Mouse (Mus musculus): Measurements from ENCODE around the gene Slc7a14.

Slc7a14 gene

DNA sequence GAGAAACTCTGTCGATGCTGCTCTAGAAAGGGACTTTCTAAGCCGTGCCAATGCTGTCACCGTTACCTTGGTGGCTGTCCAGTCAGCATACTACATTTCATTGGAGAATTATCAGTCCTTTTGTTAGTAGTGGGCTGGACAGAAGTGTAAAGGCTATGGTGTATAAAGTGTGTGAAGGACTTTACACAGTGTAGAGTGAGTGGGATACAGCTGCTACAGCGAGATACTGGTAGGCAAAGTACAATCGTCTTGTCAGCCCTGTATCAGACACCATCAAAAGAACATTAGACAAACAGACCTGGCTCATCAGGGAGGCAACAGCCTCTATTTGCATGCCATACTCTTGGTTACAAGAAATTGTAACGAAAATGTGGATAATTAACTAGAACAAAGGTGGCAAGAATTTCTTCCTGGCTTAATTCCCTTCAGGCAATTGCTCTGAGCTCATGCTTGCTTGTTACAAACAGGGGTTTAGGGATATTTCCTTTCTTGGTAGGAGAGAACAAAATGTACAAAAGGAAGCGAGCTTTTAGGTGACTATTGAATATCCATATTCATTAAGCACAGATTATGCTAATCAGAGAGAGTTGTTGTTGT lies 48.7 kb downstream of the Slc7a14 start:
- no peak for DNase-seq (ENCODE audit: low spot score in 2 of 2)

DNA sequence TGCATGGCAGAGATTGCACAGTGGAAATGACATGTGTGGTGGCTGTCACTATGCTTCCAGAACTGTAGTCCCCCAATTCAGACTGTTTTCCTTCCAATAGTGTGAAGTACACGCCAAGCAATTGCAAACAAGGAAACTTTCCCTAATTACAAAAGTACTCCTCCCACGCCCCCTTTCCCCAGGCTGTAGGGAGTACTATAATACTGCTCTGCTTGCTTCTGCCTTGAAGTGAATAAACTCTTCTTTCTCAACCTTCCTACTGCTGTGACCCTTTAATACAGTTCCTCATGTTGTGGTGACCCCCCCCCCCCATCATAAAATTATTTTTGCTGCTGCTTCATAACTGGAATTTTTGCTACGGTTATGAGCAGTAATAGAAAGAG lies 49.2 kb downstream of the Slc7a14 start:
- DNase-seq (ENCODE audit: low spot score in 2 of 2) = peak in 1 of 2 experiments; percentile 31

DNA sequence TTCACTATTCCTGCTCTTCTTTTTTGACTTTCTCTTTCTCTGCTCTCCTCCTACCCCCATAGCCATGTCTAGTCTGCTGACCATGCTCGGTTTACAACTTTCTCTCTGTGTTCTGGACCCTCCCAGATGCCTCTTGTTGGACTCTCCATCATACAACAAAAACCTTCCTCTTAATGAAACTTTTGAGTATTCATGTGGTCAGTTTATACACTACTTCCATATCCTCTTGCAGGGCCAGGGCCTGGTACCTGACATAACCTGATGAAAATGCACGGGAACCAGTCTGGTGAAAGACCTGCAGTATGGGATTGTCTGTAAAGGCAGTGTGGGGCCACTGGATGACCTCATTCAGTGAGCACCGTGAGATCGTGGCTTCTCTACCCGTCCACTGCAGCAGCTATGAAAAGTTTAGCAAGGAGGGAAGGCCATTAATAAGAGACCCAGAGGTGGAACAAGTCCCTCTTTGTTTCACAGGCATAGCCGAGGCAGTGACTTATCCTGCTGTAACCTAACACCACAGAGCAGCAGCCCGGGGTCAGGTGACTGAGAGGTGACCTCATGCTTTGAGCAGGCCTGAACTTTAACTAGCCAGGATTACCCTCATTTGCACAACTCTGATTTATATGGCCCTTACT lies 49.7 kb downstream of the Slc7a14 start:
- no peak for DNase-seq (ENCODE audit: low spot score in 2 of 2)

DNA sequence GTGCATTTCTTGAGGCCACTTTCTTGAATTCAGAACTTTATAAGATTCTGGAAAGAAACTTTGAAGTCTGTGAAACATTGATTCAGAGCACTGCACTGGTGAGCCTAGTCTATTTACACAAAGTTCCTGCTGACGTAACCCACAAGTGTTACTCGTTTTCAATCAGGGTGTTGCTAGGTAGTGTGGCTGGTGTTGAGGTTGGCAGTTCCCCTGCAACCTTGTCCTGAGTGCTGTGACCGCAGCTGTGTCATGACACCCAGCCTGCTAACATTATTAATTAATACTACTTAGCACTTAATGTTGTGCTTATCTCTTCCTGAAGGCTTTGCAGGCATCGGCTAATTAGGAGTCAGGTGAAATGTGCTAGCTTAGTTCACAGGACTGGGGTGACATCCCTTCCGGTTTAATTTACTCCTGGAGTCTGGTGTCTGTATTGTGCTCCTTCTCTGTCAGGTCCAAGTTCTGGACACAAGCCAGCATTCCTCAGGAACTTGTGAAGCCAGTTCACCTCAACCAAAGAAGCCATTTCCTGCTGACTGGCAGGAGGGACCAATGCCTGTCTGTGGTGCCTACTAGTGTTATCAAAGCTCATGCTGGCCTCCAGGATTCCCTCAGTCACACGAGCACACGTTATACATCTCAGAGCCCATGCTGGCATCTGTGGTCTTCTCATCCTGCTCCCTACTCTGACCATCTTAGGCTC lies 50.5 kb downstream of the Slc7a14 start:
- no peak for DNase-seq (ENCODE audit: low spot score in 2 of 2)

DNA sequence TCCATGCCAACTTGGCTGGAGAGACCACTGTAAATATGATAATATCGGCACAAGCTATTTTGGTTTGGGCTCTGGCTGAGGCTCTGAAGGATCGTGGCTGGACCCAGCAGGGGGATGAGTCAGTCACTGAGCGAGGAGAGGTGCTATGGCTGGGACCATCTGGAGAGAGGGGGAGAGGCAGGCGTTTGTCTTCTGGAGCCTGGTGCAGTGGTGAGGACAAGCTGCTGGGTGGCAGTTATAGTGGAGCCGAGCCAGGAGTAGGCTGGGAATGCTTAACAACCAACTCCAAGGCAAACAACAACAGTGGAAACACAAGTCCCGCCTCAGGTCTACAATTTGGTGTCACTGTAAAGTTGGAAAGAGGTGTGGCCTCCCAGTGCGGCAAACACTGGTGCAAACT lies 55.8 kb downstream of the Slc7a14 start:
- peak; percentile 78 for DNase-seq (ENCODE audit: low spot score in 2 of 2)

DNA sequence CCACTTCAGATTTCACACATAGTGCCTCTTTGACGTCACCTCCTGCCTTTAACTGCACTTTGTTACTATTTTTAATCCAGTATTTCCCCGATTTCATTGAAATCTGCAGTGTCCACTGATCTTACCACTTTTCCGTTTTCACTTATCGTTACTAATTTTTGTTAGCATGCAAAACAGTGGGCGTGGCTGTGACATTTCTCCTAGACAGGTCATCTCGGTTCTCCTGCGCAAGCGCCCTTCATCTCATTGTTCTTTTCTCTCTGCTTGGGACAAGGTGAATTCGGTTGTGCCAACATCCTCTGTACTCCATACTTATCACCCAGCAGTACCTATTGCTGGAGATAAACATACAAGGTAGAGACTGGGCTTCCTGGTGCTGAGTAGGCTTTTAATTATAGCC lies 56.3 kb downstream of the Slc7a14 start:
- no peak for DNase-seq (ENCODE audit: low spot score in 2 of 2)

DNA sequence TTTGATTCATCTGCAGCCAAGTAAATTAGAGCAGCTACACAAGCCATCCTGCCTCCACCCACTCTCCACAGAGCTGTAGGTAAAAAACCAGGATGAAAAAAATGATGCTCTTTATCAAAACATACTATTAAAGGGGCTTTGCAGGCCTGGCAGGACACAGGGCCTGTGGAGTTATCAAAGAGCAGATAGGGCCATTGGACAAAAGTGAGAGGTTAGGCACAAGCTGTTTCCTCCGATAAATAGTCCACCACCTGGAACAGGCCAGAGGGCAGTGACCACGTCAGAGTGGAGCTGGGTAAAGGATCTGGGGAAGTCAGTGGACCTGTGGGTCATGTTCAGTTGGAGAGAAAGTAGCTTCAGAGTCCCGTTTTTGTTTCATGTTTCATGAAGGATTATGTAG lies 57.6 kb downstream of the Slc7a14 start:
- no peak for DNase-seq (ENCODE audit: low spot score in 2 of 2)

DNA sequence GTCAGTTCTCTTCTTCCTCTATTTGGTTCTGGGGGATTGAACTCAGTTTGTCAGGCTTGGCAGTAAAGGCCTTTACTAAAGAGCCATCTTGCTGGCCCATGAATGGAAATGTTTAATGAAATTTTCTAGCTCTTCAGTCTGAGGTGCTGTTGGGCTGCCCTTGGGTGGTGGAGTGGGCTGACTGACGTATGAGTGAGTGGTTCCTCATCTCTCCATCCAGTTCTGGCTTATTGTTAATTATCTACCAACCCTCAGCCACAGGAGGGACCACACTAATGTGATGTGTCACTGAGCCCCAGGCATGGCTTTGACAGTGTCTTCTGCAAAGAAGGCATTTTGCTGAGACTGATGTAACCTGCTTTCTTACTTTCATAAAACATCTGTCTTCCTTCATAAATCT lies 66.7 kb downstream of the Slc7a14 start:
- DNase-seq (ENCODE audit: low spot score in 2 of 2) = no peak

DNA sequence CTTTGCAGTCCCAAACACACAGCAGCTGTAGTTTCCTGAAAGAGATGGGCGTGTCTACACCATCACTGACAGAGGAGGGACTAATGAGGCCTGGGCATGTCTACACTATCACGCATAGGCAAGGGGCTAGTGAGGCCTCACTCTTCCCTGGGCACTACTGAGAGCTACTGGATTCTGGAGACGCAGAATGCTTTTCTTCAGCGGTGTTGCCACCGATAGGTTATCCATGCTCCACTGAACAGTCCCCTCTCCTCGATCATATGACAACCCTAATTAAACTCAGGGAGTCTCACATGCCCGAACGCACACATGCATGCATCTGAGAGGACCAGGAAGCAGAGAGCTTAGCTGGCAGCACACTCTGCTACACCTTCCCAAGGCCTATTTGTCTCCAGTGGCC lies 69.3 kb downstream of the Slc7a14 start:
- DNase-seq (ENCODE audit: low spot score in 2 of 2) = no peak

DNA sequence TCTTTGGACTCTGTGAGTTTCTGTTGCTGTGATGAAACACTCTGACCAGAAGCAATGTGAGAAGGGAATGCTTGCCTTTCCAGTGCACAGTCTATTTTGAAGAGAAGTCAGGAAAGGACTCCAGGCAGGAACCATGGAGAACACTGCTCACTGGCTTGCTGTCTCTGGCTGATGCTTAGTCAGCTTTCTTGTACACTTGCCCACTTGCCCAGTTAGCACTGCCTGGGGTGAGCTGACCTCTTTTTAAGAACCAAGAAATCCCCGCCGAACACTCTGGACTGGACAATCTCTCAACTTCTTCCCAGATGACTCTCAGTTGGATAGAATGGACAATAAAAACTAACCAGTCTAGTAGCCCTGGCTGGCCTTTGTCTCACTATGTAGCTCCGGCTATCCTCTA lies 70.5 kb downstream of the Slc7a14 start:
- DNase-seq (ENCODE audit: low spot score in 2 of 2) = no peak

DNA sequence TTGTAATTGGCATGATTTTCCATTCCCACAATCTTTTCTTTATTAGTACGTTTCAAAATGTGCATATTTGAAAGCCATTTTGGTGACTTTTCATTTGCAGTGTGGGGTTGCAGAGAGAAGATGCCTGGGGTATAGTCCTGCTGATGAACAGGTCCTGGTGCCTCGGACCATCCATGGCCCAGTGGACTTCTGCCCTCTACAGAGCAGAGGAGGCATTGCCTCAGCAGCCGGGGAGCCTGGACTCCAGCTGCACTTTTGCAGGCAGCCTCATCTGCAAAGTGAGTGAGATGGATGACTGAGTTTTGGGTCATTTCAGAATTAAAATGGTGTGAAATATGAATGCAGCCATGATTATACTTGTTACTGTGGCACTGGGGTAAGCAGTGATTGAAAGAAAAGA lies 72.2 kb downstream of the Slc7a14 start:
- DNase-seq (ENCODE audit: low spot score in 2 of 2) = no peak

DNA sequence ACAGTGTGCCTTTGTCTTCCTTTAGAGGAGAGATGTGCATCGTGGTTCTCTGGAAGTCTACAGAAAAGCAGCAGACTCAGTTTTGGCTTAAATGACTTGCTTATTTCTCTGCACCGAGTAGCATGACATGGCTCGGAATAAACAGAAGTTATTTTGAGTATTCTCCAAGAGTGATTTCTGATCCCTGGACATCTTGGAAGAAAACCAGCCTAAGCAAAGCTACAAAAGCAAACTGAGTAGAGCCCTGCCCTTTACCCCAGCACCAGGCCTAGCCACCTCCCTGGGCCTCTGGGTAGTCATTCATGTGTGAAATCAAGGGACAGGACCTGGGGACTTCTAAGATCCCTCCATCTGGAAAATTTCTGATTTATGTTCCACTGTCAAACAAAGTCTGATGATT lies 74.0 kb downstream of the Slc7a14 start:
- DNase-seq (ENCODE audit: low spot score in 2 of 2) = no peak

DNA sequence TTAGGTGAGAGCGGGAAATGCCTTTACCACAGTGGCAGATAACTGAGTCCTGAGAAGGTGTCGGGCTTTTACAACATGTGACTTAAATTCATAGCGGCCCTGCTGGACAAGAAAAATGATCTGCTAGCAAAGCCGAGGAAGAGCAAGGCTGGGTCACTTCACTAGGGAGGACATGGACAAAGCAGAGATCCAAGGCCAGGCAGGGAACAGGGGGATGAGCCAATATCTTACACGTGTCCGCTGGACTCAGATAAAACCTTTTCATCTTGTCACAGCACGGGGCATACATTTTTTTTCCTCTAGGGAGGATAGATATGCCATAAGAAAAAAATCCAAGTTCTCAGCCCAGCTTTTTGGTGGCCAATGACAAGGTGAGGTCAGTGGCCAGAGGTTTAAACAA lies 75.8 kb downstream of the Slc7a14 start:
- DNase-seq (ENCODE audit: low spot score in 2 of 2) = no peak

DNA sequence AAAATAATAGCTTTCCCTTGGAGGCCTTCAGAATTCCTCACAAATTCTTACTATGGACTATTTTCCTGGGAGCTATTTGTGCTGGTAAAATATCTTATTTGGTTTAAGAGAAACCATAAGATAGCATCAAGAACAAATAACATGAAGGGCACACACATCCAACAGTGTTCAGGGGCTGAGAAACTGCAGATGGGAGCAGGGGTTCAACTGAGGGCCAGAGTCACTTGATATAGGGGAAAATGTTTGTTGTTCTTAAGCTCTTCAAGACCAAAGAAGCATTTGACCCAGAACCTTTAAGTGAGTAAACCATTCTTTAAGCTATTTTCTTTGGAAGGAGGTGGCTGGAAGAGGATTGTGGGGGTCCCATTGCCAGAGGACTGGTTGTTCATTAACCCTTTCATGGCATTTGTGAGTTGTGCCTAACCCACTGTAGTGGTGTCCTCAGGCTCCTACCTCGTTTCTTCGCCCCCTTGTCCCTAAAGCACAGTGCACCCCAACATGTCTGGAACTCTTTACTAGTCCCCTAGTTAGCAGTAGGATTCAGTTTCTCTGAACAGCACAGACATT lies 76.3 kb downstream of the Slc7a14 start:
- DNase-seq (ENCODE audit: low spot score in 2 of 2) = no peak

DNA sequence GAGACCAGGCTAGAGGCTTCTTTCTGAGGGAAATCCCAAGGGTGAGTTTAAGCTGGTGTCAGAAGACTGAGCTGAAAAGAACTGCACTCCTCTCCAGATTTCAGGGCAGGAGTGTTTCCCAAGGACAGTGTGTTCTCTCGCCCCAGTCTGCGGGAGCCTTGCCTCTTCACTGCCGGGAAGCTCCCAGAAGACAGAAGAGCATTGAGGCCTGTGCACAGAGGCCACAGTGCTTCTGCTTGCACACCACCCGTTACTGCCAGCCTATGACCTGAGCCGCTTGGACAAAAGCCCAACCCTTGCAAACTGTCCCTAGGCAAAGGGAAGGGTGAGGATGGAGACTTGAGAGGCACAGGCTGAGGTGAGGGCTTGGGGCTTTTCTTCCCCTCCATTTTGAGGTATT lies 80.9 kb downstream of the Slc7a14 start:
- DNase-seq (ENCODE audit: low spot score in 2 of 2) = no peak

DNA sequence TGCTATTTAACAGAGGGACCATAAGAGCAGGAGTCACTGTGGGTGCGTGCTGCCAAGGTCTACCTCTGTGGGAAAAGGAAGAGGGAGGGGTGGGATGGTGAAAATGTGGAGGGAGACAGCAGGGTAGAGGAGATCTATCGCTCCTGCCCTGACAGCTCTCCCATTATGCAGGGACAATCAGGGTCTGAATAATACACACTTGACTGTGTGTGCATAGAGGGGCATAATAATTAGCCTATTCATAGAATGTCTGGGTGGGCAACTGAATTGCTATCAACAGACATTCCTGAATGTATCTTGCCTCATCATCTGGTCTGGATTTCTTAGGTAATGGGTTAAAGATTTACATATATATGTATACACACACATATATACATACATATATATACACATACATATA lies 81.7 kb downstream of the Slc7a14 start:
- DNase-seq (ENCODE audit: low spot score in 2 of 2) = no peak

DNA sequence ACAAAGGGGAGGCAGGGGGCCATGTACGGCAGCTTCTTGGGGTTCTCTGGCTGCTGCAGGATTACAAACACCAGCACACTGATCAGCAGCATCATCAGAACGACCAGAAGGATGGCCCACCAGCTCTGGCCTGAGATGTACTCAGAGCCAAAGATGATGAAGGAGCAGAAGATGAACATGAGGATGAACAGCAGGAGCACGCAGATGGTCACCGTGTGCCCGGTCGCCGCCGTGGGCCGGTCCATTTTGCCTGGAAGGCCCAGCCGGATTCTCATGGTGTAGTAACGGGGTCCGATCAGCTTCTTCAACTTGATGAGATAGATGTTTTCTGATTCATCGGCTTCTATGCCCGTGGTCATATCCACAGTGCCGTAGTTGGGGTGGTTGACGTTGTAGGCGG lies 86.6 kb downstream of the Slc7a14 start:
- DNase-seq (ENCODE audit: low spot score in 2 of 2) = no peak

DNA sequence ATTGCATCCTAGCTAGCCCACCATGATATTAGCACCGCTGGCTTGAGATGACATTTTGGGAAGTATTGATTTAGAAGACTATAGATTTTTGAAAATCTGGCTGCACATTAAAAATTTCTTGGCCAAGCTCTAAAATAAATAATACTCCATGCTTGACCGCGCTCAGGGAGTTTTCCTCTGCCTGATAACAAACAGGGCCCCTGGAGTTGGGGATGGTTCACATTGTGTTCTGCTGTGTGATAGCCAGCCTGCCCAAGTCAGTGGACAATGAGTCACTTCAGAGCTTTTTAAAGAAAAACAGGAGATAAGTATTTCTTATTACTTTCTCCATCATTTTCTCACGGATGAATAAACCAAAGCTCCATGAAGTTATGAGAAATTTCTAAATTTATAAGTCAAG lies 90.1 kb downstream of the Slc7a14 start:
- DNase-seq (ENCODE audit: low spot score in 2 of 2) = no peak

DNA sequence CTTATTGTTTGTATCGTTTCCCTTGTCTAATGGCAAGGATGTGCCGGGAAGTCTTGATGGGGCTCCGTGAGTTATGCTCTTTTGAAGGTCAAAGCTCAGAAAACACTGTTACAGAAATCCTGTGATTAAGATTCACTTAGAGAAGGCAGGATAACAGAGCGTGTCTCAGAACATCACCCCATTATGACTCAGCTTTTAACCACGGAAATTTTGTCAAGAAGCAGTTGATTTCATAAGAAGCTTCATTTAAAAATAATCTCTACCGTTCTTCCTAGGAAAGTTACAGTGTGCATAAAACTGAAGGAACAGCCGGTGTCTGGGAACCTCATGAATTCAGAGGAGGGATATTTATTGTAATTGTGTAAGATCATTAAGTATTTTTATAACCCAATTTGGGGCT lies 90.7 kb downstream of the Slc7a14 start:
- DNase-seq (ENCODE audit: low spot score in 2 of 2) = peak in 1 of 2 experiments; percentile 23

DNA sequence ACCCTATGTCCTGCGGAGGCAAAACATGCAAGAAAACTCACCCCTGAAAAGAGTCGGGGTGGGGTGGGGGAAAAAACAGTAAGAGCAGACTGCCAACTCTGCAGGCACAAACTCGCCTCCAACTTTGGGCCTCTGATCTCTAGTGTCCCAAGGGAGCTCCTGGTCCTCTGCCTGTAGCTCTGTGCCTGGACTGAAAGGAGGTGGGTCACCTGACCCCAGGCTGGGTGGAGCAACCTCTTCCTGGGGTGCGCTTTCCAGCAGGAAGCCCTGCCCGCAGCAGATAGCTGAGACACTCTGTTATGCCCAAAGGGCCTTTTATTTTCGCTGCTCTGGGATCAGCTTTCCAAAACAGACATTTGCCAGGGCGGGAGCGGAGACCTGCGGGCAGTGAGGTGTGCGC lies 92.7 kb downstream of the Slc7a14 start:
- no peak for DNase-seq (ENCODE audit: low spot score in 2 of 2)

DNA sequence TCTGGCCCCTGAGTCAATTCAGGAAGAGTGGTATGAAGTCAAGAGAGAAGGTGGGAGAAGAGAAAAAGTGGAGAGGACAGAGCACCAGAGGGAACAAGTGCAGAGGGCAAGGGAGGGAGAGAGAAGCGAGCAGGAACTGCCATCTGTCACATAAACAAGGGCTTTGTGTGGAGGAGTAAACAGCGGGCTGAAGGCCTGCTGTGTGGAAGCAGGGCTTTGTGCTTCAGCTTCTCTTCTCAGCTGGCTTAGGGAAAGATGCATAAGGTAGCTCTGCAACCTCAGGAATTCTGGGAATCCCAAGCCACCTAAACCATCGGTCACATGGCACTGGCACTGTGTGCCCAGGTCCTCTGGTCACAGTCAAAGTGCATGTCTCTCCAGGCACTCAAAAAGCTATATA lies 96.4 kb downstream of the Slc7a14 start:
- no peak for DNase-seq (ENCODE audit: low spot score in 2 of 2)

DNA sequence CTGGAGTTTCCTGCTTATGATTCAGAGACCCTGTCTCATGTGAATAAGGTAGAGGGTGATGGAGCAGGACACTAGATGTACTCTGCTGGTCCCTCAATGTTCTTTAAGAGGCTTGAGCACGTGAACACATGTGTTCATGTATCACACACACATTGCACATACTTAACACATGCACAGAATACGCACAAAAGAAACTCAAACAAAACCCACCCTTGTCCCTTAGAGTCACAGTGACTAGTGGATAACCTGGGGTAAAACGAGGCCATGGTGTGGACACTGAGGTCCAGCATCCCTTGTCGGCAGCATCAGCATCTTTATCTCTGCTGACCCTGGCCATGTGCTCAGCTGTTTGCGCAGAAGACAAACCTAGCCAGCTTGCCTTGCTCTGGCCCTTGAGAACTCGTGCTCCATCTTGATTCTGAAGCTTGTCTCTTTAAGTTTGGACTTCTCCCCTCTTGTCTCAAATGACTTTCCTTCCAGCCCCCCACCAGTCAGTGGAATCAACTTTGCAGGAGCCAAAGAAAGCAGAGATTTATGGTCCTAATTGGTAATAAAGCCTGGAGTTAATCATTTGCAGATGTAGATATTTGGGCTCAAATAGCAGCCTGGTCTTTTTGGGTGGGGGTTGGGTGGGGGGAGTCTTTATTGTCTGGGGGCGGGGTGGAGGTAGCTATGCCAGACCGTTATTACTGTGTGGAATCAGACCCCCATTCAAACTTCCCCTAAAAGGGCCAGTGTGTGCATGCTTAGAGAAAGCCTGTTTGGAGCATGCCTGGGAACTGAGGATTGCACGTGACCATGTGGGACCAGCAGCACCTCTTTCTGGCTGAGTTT lies 97.8 kb downstream of the Slc7a14 start:
- DNase-seq (ENCODE audit: low spot score in 2 of 2) = no peak
